Mouse (Mus musculus): Measurements from ENCODE around the gene Apoc3. TPM values are rescaled to one million over a fixed set of nuclear protein-coding genes. Genes with fewer than 3 reads are reported as not detected.

Gene Apoc3
- polyA plus RNA-seq, 1 experiment = not detected

GRCm38 (mm10) chr9:46191234-46191633, 44.2 kb downstream of the Apoc3 start:
- TF ChIP-seq POLR2A (IDR thresholded peaks at IDR 0.05; ENCODE audit: borderline replicate concordance, extremely low read depth, insufficient read depth, insufficient read length, poor library complexity, severe bottlenecking) = no peak
- TF ChIP-seq CTCF (IDR thresholded peaks at IDR 0.05; ENCODE audit: borderline replicate concordance, extremely low read depth, insufficient read depth, insufficient read length) = no peak
- no peak for DNase-seq (ENCODE audit: low read depth)

- peak; percentile 45 for DNase-seq (ENCODE audit: low read depth)
- TF ChIP-seq POLR2A (IDR thresholded peaks at IDR 0.05; ENCODE audit: borderline replicate concordance, extremely low read depth, insufficient read depth, insufficient read length, poor library complexity, severe bottlenecking) = no peak
- TF ChIP-seq CTCF (IDR thresholded peaks at IDR 0.05; ENCODE audit: borderline replicate concordance, extremely low read depth, insufficient read depth, insufficient read length) = no peak
These were observed 46.1 kb downstream of the Apoc3 start for GRCm38 (mm10) chr9:46189381-46189780.

DNA sequence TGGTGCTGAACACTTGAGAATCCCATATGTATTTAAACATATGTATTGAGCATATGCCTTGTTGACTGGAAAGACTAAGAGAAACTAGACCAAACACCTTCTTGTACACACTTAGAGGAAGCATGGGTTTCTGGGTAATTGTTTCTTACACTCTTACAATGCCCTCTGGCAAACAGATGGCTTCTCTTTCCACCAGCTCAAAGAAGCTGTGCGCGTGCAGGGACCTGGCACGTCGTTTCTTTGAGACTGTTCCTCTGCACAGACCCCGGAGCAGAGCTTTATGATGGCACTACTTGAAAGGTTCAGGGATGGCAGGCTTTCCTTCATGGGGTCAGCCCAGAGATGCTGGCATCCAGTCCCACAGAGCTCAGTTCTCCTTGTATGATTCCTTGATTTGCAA, 46.5 kb downstream of the Apoc3 start:
- TF ChIP-seq CTCF (IDR thresholded peaks at IDR 0.05; ENCODE audit: borderline replicate concordance, extremely low read depth, insufficient read depth, insufficient read length) (no peak), POLR2A (IDR thresholded peaks at IDR 0.05; ENCODE audit: borderline replicate concordance, extremely low read depth, insufficient read depth, insufficient read length, poor library complexity, severe bottlenecking) (no peak)
- peak; percentile 69 for DNase-seq (ENCODE audit: low read depth)

- no peak for DNase-seq (ENCODE audit: low read depth)
- TF ChIP-seq CTCF (IDR thresholded peaks at IDR 0.05; ENCODE audit: borderline replicate concordance, extremely low read depth, insufficient read depth, insufficient read length) (no peak), POLR2A (IDR thresholded peaks at IDR 0.05; ENCODE audit: borderline replicate concordance, extremely low read depth, insufficient read depth, insufficient read length, poor library complexity, severe bottlenecking) (no peak)
These were observed 47.1 kb downstream of the Apoc3 start for GRCm38 (mm10) chr9:46188370-46188769.

DNA sequence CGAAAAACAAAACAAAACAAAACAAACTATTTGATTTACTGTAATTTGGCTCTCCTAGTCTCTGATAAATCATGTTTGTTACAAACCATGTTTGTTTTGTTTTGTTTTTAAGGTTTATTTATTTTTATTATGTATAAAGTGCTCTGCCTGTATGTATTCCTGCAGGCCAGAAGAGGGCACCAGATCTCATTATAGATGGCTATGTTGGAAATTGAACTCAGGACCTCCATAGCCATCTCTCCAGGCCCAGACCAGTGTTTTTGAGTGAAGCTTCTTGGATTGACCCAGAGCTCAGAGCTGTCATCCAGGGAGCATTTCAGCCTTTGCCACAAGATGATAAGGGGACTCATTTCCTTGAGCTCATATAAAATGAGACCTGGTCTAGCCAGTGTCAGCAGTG, 49.0 kb downstream of the Apoc3 start:
- TF ChIP-seq CTCF (IDR thresholded peaks at IDR 0.05; ENCODE audit: borderline replicate concordance, extremely low read depth, insufficient read depth, insufficient read length) = no peak
- no peak for TF ChIP-seq POLR2A (IDR thresholded peaks at IDR 0.05; ENCODE audit: borderline replicate concordance, extremely low read depth, insufficient read depth, insufficient read length, poor library complexity, severe bottlenecking)

DNA sequence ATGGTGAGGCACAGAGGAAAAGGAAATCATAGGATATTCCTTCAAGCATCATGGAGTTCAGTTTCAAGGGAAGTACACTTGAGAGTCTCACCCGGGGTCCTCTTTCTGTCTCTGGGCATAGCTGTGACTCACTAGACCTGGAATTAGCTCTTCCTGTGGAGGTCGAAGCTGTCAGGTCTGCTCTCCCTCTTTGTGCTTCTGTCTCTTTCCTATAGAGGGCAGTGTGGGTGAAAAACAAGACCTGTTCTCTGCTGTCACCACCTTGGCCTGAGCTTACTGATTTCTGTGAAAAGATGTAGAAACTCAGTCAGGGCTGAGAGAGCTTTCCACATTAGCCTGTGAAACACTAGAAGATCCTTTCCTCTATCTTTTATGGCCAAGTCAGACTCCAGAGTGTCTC, 50.2 kb downstream of the Apoc3 start:
- peak; percentile 42 for DNase-seq (ENCODE audit: low read depth)
- peak; percentile 56 for TF ChIP-seq CTCF (IDR thresholded peaks at IDR 0.05; ENCODE audit: borderline replicate concordance, extremely low read depth, insufficient read depth, insufficient read length)
- no peak for TF ChIP-seq POLR2A (IDR thresholded peaks at IDR 0.05; ENCODE audit: borderline replicate concordance, extremely low read depth, insufficient read depth, insufficient read length, poor library complexity, severe bottlenecking)

More for the DNA sequence above, 49.0 kb downstream of the Apoc3 start:
- no peak for DNase-seq (ENCODE audit: low read depth)

DNA sequence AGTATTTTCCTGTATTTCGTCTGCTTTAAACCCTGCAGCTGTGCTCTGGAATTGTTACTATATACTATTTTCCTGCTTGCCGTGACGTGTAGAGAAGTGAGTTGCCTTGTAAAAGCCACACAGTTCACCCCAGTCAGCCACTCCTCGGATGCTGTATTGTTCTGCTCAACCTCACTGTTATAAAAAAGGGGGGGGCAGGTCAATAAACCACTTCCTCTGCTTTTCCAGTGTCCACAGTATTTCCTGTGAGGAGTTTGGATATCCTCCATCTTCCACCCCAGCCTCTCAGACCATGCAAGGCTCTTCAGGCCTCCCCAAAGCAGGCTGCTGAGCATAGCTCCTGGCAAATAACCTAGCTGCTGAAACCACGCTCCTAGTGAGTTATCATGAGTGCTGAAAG, 50.9 kb downstream of the Apoc3 start:
- no peak for DNase-seq (ENCODE audit: low read depth)
- TF ChIP-seq POLR2A (IDR thresholded peaks at IDR 0.05; ENCODE audit: borderline replicate concordance, extremely low read depth, insufficient read depth, insufficient read length, poor library complexity, severe bottlenecking) (no peak), CTCF (IDR thresholded peaks at IDR 0.05; ENCODE audit: borderline replicate concordance, extremely low read depth, insufficient read depth, insufficient read length) (no peak)

Other genes starting within 250 kb of the Apoc3 start
- gene Pafah1b2, start 222.9 kb downstream of the Apoc3 start, polyA plus RNA-seq (2012; rRNA removed) = 126 and 166 TPM in 2 replicates
- 12.1 and 24.5 TPM in 2 replicates for gene Sik3, start 222.8 kb downstream of the Apoc3 start, polyA plus RNA-seq (2012; rRNA removed)
- 3.0 and 4.5 TPM in 2 replicates for gene Apoa1, start 7.1 kb downstream of the Apoc3 start, polyA plus RNA-seq (2012; rRNA removed)
- 0.19 and 0.26 TPM in 2 replicates for gene Apoa4, start 5.1 kb upstream of the Apoc3 start, polyA plus RNA-seq (2012; rRNA removed)
- gene Apoa5, start 33.0 kb upstream of the Apoc3 start, polyA plus RNA-seq (2012; rRNA removed) = not detected in 2 replicates
- 37.3 and 39.1 TPM in 2 replicates for gene Zpr1, start 37.4 kb upstream of the Apoc3 start, polyA plus RNA-seq (2012; rRNA removed)
- 15.8 and 17.8 TPM in 2 replicates for gene Bud13, start 47.4 kb upstream of the Apoc3 start, polyA plus RNA-seq (2012; rRNA removed)
- gene 4931429L15Rik, start 84.3 kb upstream of the Apoc3 start, polyA plus RNA-seq (2012; rRNA removed) = not detected in 2 replicates

All from brain, embryonic 14.5 days (tissue).